Comparison of ENCODE assay signal across 8 mouse cellular contexts in the genomic region with DNA sequence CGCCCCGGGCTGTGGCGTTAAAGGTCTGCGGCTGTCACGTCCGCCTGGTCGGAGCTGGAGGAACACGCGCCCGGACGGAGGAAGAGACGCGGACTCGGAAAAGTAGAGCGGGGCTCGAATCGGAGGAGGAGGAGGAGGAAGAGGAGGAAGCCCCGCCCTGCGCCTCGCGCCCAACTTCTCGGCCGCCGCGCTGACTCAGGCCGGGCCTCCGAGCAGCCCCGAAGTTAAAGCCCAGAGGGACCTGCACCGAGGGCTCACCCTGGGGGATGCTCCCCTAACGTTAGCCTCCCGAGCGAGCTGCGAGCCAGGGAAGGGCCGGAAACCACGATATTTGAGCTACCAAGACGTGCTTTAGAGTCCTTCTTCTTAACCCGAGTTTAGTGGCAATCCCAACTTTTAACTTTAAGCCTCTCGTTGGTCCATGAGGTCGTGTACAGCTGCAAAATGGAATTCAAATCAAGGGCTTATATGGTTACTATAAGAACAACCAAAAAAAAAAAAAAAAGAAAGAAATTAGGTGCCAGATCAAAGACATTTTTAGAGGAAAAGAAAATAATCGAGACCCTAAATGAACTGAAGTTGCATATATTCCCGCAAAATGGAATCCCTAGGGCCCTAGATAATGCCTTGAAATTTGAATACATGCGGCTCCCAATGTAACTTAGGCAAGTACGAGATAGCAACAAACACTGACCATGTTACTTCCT. TPM values are rescaled to one million over a fixed set of nuclear protein-coding genes. Genes with fewer than 3 reads are reported as not detected.
DNase-seq lines count a peak whose midpoint lies in the region; ATAC-seq and TF ChIP-seq lines count a peak whose summit lies in the region.

A gene (minus strand): TSS at position 121 of the 707 bp plus-strand sequence.

- H3K4me1 ChIP-seq in G1E (ENCODE audit: insufficient read depth, low read depth, low read length): peaks cover 41% of the 10 kb centered on the region
- peaks cover 5% of the 10 kb centered on the region; the same call in 1 of the 2 replicates for H3K4me1 ChIP-seq in cerebellum, adult 2 months (ENCODE audit: control insufficient read depth, insufficient read depth, low read length)
- H3K4me1 ChIP-seq in hindbrain, embryonic 10.5 days (replicated peaks): peaks cover 20% of the 10 kb centered on the region
- H3K4me1 ChIP-seq in lung, embryonic 16.5 days (replicated peaks; ENCODE audit: control insufficient read depth, insufficient read depth, low read length): peaks cover 8% of the 10 kb centered on the region

- no peak for TF ChIP-seq CTCF in G1E (IDR thresholded peaks at IDR 0.05; ENCODE audit: low read depth, low read length)
- TF ChIP-seq CTCF in cerebellum, adult 2 months (IDR thresholded peaks at IDR 0.05; ENCODE audit: borderline replicate concordance, insufficient read depth, low read depth, low read length): no peak

- no peak for TF ChIP-seq POLR2A in cerebellum, adult 2 months (IDR thresholded peaks at IDR 0.05; ENCODE audit: borderline replicate concordance, insufficient read depth, low read length)

- peak within 1 kb of the TSS; percentile 94 for H3K4me3 ChIP-seq in G1E (ENCODE audit: low read depth, low read length)
- H3K4me3 ChIP-seq in cerebellum, adult 2 months (replicated peaks; ENCODE audit: insufficient read depth, low read depth, low read length): peak within 1 kb of the TSS; percentile 92
- H3K4me3 ChIP-seq in hindbrain, embryonic 10.5 days: peak within 1 kb of the TSS; percentile 89
- H3K4me3 ChIP-seq in lung, embryonic 16.5 days (ENCODE audit: low read length): peak within 1 kb of the TSS; percentile 94

- peaks cover 6% of the 10 kb centered on the region for H3K36me3 ChIP-seq in G1E (replicated peaks)
- H3K36me3 ChIP-seq in hindbrain, embryonic 10.5 days: no peaks in the 10 kb centered on the region
- no peaks in the 10 kb centered on the region for H3K36me3 ChIP-seq in lung, embryonic 16.5 days (ENCODE audit: control insufficient read depth, insufficient read depth, low read length)

- peak within 1 kb of the TSS; percentile 95 for H3K27ac ChIP-seq in cerebellum, adult 2 months (ENCODE audit: insufficient read depth, low read length)
- peak within 1 kb of the TSS; percentile 99 for H3K27ac ChIP-seq in hindbrain, embryonic 10.5 days
- H3K27ac ChIP-seq in lung, embryonic 16.5 days (ENCODE audit: low read length): peak within 1 kb of the TSS; percentile 97

- no peaks in the 10 kb centered on the region for H3K9me3 ChIP-seq in G1E (replicated peaks)
- no peaks in the 10 kb centered on the region for H3K9me3 ChIP-seq in hindbrain, embryonic 10.5 days
- H3K9me3 ChIP-seq in lung, embryonic 16.5 days (ENCODE audit: control insufficient read depth, low read length): no peaks in the 10 kb centered on the region

- peak within 1 kb of the TSS; percentile 73 for H3K4me2 ChIP-seq in lung, embryonic 16.5 days (ENCODE audit: low read depth, low read length)

- peaks cover 6% of the 10 kb centered on the region for H3K27me3 ChIP-seq in G1E (ENCODE audit: insufficient read depth, low read length)
- no peaks in the 10 kb centered on the region for H3K27me3 ChIP-seq in cerebellum, adult 2 months (ENCODE audit: control insufficient read depth, insufficient read depth, low read length)
- H3K27me3 ChIP-seq in hindbrain, embryonic 10.5 days (ENCODE audit: insufficient read depth, poor library complexity, severe bottlenecking): no peaks in the 10 kb centered on the region
- H3K27me3 ChIP-seq in lung, embryonic 16.5 days (ENCODE audit: control insufficient read depth, insufficient read depth, low read depth, low read length): no peaks in the 10 kb centered on the region

- DNase-seq in G1E (ENCODE audit: low spot score): peak; percentile 73
- DNase-seq in cerebellum, adult 2 months: peak; percentile 82 to 84
- DNase-seq in frontal cortex, adult 2 months (ENCODE audit: extremely low spot score in 1 of 2, low spot score in 1 of 2): peak; percentile 36 to 78
- peak; percentile 86 for DNase-seq in hindbrain, embryonic 10.5 days (ENCODE audit: low spot score)
- peak; percentile 60 for DNase-seq in layer of hippocampus, adult 9-11 months
- DNase-seq in retina, adult 2 months (ENCODE audit: low read depth, low spot score): peak; percentile 23
- DNase-seq in thymus, postnatal 14 days: peak; percentile 84

- 2% methylated on average over 43 of the region's 43 CpGs for WGBS in cerebellum, adult 2 months
- 4% methylated on average over 43 of the region's 43 CpGs for WGBS in hindbrain, embryonic 10.5 days
- WGBS in lung, embryonic 16.5 days: 3% methylated on average over 43 of the region's 43 CpGs

- peak; percentile 56 for ATAC-seq in G1E (ENCODE audit: extremely low read depth, insufficient number of reproducible peaks, low FRiP score, poor library complexity, severe bottlenecking)
- ATAC-seq in lung, embryonic 16.5 days (ENCODE audit: low read depth): peak; percentile 75

- peak within 1 kb of the TSS; percentile 99 for H3K9ac ChIP-seq in lung, embryonic 16.5 days (ENCODE audit: low read length)

RNA-seq across cellular contexts. Expression of the gene that starts here (rescaled TPM):
- 243 and 278 TPM in 2 replicates for total RNA-seq in G1E (2014; fragmentation: Nextera tagmentation)
- total RNA-seq in G1E (2017): 91.0 and 92.5 TPM in 2 replicates
- 27.1 and 28.7 TPM in 2 replicates for polyA plus RNA-seq in G1E (2012)
- polyA plus RNA-seq in cerebellum, adult 2 months (2012; rRNA removed): 41.3 and 41.8 TPM in 2 replicates
- 36.8 and 40.3 TPM in 2 replicates for polyA plus RNA-seq in frontal cortex, adult 2 months (2012; rRNA removed)
- 23.9 and 29.8 TPM in 2 replicates for polyA plus RNA-seq in hindbrain, embryonic 10.5 days (2016; fragmentation: Nextera tagmentation; extraction: Ambion mirVana)
- polyA plus RNA-seq in lung, embryonic 16.5 days (2015; fragmentation: Nextera tagmentation; extraction: Ambion mirVana): 24.9 and 26.1 TPM in 2 replicates

Comparison
In these comparisons a context has a peak if more than half of its experiments do, and no peak if none do; other contexts are left out.
1. Peak in every context shown above with its lines: DNase-seq, ATAC-seq, H3K4me3 ChIP-seq and H3K27ac ChIP-seq.
2. DNase-seq: peak in every context shown above with its lines; median percentile 86 in hindbrain, embryonic 10.5 days; 84 in thymus, postnatal 14 days; 83 in cerebellum, adult 2 months; 73 in G1E; 60 in layer of hippocampus, adult 9-11 months; 57 in frontal cortex, adult 2 months; 23 in retina, adult 2 months.